Mouse (Mus musculus): ENCODE results near the gene Gm38655. TPM values are rescaled to one million over a fixed set of nuclear protein-coding genes. Genes with fewer than 3 reads are reported as not detected.

The Gm38655 gene
- not detected for total RNA-seq (2023)

DNA sequence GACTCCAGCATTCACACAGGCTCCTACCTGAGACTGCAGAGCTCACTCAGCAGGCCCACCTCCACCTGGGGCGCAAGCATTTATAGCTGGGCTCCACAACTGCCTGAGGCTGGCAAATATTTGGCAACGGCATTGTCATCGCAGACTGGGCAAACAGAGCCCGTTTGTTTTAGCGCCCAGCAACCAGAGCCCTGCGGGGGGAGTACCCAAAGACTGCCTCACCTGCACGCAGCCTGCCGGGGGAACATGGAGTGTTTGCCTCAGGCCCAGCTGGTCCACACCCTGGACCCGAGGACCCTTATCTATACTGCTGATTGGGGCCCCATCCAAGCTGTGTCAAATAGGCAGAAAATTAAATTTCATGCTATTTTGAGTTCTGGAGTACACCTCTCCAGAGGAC is at the start of gene Gm38655:
Gene Gm38655 (minus strand): TSS at position 61 of the 400 bp plus-strand sequence.

DNA sequence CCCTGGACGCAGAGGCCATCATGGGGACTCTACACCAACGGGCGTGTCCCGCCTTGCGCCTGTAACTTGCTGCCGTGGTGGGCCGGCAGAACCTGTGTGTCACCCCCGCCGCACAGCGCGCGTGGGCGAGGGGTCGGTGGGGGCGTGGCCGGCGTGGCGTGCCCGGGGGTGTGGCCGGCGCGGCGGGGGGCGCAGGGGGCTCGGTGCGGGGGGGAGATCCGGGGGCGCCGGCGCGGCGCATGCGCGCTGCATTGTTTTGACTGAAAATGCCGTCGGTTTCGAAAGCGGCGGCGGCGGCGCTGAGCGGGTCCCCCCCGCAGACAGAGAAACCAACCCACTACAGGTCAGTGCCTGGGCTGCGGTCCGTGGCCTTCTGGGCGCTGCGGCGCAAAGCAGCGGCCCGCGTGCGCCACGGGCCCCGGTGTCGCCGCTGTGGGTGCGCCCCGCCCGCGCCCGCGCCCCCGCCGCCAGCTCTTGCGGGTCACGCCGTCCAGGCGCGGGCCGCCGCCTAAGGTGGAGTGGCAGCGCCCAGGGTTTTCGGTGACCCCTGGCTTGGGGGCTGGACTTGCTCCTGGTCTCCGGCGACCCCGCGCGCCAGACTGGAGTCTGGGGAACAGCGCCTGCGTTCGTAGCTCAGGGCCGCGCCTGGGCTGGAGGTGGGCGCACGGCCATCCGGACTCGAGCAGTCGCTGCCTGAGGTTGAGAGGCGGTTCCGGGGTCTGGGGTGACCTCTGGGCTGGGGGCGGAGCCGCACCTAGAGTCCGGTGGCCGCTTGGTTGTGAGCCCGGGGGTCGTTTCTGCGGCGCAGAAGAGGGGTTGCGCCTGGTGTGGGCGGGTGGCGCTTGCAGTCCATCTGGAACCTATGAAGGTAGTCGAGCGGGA is 13.1 kb upstream of the Gm38655 start, which contains the start of gene Unkl:
Gene Unkl (plus strand): TSS at position 248 of the 882 bp plus-strand sequence.

DNA sequence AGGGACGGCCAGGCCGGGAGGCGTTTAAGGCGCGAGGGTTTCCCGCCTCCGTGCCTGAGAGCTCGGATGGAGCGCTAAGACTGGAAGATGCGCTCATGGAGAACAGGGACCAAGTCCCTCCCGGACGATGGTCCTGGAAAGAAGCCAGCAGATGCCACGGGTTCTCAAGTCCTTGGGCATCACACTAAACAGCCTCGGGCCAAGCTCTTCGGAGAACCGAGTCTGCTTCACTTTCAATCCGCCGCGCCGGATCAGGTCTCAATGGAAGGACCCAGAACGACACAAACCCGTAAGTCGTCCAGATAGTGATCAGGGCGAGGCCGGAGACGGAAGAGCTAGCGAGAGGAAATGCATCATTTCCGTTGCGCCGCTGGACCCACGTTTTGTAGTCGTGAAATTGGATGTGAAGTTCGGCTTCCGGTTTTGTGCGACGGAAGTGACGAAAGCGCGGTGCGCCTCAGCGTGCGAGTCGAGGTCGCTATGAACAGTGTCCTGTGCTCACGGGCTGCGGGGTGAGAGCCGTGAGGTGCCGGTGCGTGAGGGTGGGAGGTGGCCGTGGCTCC is 8.9 kb upstream of the Gm38655 start, which contains the start of gene BC003965:
Gene BC003965 (plus strand): TSS at position 426 of the 563 bp plus-strand sequence.

DNA sequence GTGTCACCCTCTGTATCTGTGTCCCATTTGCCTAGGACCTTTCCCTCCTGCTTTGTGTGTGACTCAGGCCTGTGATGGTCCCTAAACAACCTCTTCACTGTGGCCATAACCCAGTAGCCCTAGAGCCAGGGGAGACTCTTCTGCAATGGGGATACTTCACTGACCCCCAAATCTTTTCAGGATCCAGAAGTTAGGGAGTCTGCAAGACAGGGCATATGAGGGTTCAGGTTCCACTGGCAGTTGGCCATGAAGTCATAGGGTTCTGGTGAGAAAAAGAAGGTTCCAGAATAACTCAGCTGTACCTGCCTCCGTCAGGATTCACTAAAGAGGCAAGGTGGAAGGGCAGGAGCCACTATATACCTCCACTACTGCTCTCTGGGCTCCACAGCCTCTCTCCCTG is 13.1 kb downstream of the Gm38655 start, which contains the start of gene Ccdc154:
Gene Ccdc154 (plus strand): TSS at position 301 of the 400 bp plus-strand sequence.

DNA sequence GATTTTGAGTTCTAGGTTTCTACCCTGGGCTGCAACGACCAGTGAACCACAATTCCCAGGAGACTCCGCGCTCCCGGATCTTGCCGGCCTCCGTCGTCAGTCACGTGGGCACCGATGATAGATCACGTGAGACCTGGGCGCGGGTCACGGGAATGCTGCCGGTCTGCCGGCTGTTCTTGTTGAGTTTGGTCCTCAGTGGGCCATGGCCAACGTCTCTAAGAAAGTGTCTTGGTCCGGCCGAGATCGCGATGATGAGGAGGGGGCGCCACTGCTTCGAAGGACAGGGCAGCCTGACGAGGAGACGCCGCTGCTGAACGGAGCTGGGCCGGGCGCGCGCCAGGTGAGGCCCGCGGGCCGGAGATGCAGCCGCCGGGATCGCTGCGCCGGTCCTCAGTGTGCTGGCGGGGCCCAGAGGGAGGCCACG is 42.0 kb downstream of the Gm38655 start, which contains the start of gene Clcn7:
Gene Clcn7 (plus strand): TSS at position 117 of the 424 bp plus-strand sequence.

Other genes starting within 250 kb of the Gm38655 start
- 100 to 1,000 TPM; 122 to 126 TPM for gene Mapk8ip3, start 238.5 kb downstream of the Gm38655 start, total RNA-seq (2023)
- 10 to 100 TPM; 21.5 to 28.3 TPM for gene Jpt2, start 214.8 kb downstream of the Gm38655 start, total RNA-seq (2023)
- 10 to 100 TPM; 32.5 to 47.2 TPM for gene Cramp1l, start 159.7 kb downstream of the Gm38655 start, total RNA-seq (2023)
- 10 to 100 TPM; 17.7 to 18.3 TPM for gene Ift140, start 159.4 kb downstream of the Gm38655 start, total RNA-seq (2023)
- gene Tmem204, start 91.9 kb downstream of the Gm38655 start, total RNA-seq (2023): not detected
- 10 to 100 TPM; 14.6 to 15.3 TPM for gene Telo2, start 59.5 kb downstream of the Gm38655 start, total RNA-seq (2023)
- not detected for gene Ptx4, start 54.7 kb downstream of the Gm38655 start, total RNA-seq (2023)
- gene Clcn7, start 42.1 kb downstream of the Gm38655 start, total RNA-seq (2023): 10 to 100 TPM; 36.7 to 44.1 TPM
- gene Ccdc154, start 13.0 kb downstream of the Gm38655 start, total RNA-seq (2023): under 1 TPM in 1 of 2 experiments, not detected in 1; 0.39 TPM
- 1 to 10 TPM; 7.7 to 7.8 TPM for gene BC003965, start 9.1 kb upstream of the Gm38655 start, total RNA-seq (2023)
- gene Unkl, start 12.9 kb upstream of the Gm38655 start, total RNA-seq (2023): 10 to 100 TPM; 23.5 to 23.7 TPM
- gene Gnptg, start 64.7 kb upstream of the Gm38655 start, total RNA-seq (2023): 10 to 100 TPM; 19.2 to 22.1 TPM
- 10 to 100 TPM; 10.4 to 11.6 TPM for gene Tsr3, start 64.7 kb upstream of the Gm38655 start, total RNA-seq (2023)
- gene Baiap3, start 80.9 kb upstream of the Gm38655 start, total RNA-seq (2023): 1 to 10 TPM in 1 of 2 experiments, under 1 TPM in 1; 0.81 to 1.7 TPM
- 100 to 1,000 TPM; 288 to 298 TPM for gene Ube2i, start 99.2 kb upstream of the Gm38655 start, total RNA-seq (2023)
- 10 to 100 TPM in 1 of 2 experiments, 1 to 10 TPM in 1; 6.3 to 11.9 TPM for gene Prss34, start 122.9 kb upstream of the Gm38655 start, total RNA-seq (2023)
- gene Prss28, start 133.2 kb upstream of the Gm38655 start, total RNA-seq (2023): not detected
- gene Prss29, start 143.2 kb upstream of the Gm38655 start, total RNA-seq (2023): 1 to 10 TPM; 2.1 to 2.6 TPM
- gene Tpsab1, start 170.1 kb upstream of the Gm38655 start, total RNA-seq (2023): not detected
- gene Tpsb2, start 190.8 kb upstream of the Gm38655 start, total RNA-seq (2023): not detected
- gene Tpsg1, start 193.8 kb upstream of the Gm38655 start, total RNA-seq (2023): not detected